Mouse (Mus musculus): ENCODE measurements around the gene Stk11.

GRCm38 (mm10) chr10:80070837-80071515 lies 44.6 kb upstream of the Stk11 start:
- TF ChIP-seq CTCF (conservative IDR thresholded peaks at IDR 0.05 in 1 of 2, IDR thresholded peaks at IDR 0.05 in 1 of 2; ENCODE audit: low read depth in 2 of 2, low read length in 2 of 2) (no peak), HCFC1 (IDR thresholded peaks at IDR 0.05; ENCODE audit: low read depth, low read length) (no peak), CHD2 (IDR thresholded peaks at IDR 0.05; ENCODE audit: low read length) (no peak), SMC3 (IDR thresholded peaks at IDR 0.05; ENCODE audit: low read depth, low read length) (no peak), PAX5 (IDR thresholded peaks at IDR 0.05; ENCODE audit: low read length) (no peak), EP300 (IDR thresholded peaks at IDR 0.05; ENCODE audit: low read length) (no peak), POLR2A (IDR thresholded peaks at IDR 0.05; ENCODE audit: low read depth, low read length) (no peak), SIN3A (IDR thresholded peaks at IDR 0.05; ENCODE audit: low read length) (no peak), USF2 (conservative IDR thresholded peaks at IDR 0.05; ENCODE audit: low read depth, low read length) (no peak), TBP (conservative IDR thresholded peaks at IDR 0.05; ENCODE audit: low read depth, low read length) (no peak), TCF12 (IDR thresholded peaks at IDR 0.05; ENCODE audit: low read depth, low read length) (no peak)

All from CH12.LX (cell line).